Comparison of ENCODE assay signal across 13 mouse cellular contexts in the genomic region with DNA sequence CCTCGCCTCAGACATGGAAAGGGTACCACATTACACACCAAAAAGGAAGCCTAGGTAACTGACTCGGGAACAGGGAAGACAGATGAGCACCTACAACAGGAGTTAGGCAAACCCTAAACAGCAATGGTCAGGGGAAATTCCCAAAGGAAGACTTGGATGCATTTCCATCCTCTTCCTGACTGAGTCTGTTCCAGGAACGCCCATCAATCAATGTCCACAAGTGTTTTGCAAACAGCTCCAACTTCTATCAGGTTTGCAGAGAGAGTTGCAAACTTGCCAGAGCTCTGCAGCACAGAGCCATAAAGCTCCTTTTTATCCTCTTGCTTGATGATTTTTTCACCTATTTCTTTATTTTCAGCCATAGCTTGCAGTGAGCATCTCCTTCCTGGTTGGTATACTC.
"Had no signal": no experiment of that assay in that cellular context is flagged by ENCODE, and none has a peak within 500 bp of the region (broad histone marks: within the 10 kb centered on the region; RNA-seq: fewer than 3 reads in every experiment).

No protein-coding gene starts in this region.

- H3K36me3 ChIP-seq: intestine, embryonic 15.5 days; limb, embryonic 15.5 days; midbrain, embryonic 15.5 days; neural tube, embryonic 12.5 days had no signal

- H3K27me3 ChIP-seq: intestine, embryonic 15.5 days; limb, embryonic 15.5 days; megakaryocyte, embryonic 14.5 days; midbrain, embryonic 15.5 days; neural tube, embryonic 12.5 days had no signal

- H3K4me2 ChIP-seq: intestine, embryonic 15.5 days; limb, embryonic 15.5 days; midbrain, embryonic 11.5 days; midbrain, embryonic 15.5 days; neural tube, embryonic 12.5 days had no signal

- H3K9me3 ChIP-seq: intestine, embryonic 15.5 days; limb, embryonic 15.5 days; midbrain, embryonic 15.5 days; neural tube, embryonic 12.5 days had no signal

- ATAC-seq: intestine, embryonic 15.5 days; lung, postnatal 0 days; midbrain, embryonic 15.5 days had no signal

- H3K27ac ChIP-seq: intestine, embryonic 15.5 days; left cerebral cortex, adult 2 months; limb, embryonic 15.5 days; liver, embryonic 14.5 days; midbrain, embryonic 15.5 days; neural tube, embryonic 12.5 days; stomach, postnatal 0 days had no signal

- H3K4me1 ChIP-seq: intestine, embryonic 15.5 days; limb, embryonic 15.5 days; megakaryocyte, embryonic 14.5 days; midbrain, embryonic 15.5 days; neural tube, embryonic 12.5 days had no signal

- DNase-seq: lung, adult 18-20 months; lung, postnatal 4 days; thymus, postnatal 4 days had no signal

- H3K4me3 ChIP-seq: intestine, embryonic 15.5 days; left cerebral cortex, adult 2 months; limb, embryonic 15.5 days; megakaryocyte, embryonic 14.5 days; midbrain, embryonic 15.5 days; neural tube, embryonic 12.5 days had no signal

- H3K9ac ChIP-seq: intestine, embryonic 15.5 days; limb, embryonic 15.5 days; liver, embryonic 14.5 days; midbrain, embryonic 15.5 days; neural tube, embryonic 12.5 days had no signal
